Mouse (Mus musculus): Measurements from ENCODE around the gene Tmem50a. TPM values are rescaled to one million over a fixed set of nuclear protein-coding genes. Genes with fewer than 3 reads are reported as not detected.

Gene Tmem50a
- polyA plus RNA-seq, 1 experiment from 2014 or later, result 79.1 TPM

- H3K4me2 ChIP-seq (ENCODE audit: low read depth, low read length), result no peak overlapping the region
- 48% methylated on average over 27 of the region's 27 CpGs for WGBS (ENCODE audit: insufficient replicate concordance)
- H3K4me3 ChIP-seq (ENCODE audit: low read depth, low read length), result no peak overlapping the region
- H3K9ac ChIP-seq (ENCODE audit: low read depth, low read length), result no peak overlapping the region
- H3K27ac ChIP-seq (ENCODE audit: low read length), result no peak overlapping the region
- H3K27me3 ChIP-seq (ENCODE audit: control insufficient read depth, insufficient read depth, low read depth, low read length), result peaks cover 7% of the 10 kb centered on the region; the same call in 1 of the 2 replicates
- no peak for ATAC-seq (ENCODE audit: low read depth)
- H3K36me3 ChIP-seq (ENCODE audit: control insufficient read depth, insufficient read depth), result no peaks in the 10 kb centered on the region
- H3K4me1 ChIP-seq (ENCODE audit: control insufficient read depth, low read depth, low read length), result no peaks in the 10 kb centered on the region; the same call in 1 of the 2 replicates
- H3K9me3 ChIP-seq (replicated peaks; ENCODE audit: control insufficient read depth, low read length), result no peaks in the 10 kb centered on the region
These were observed 29.1 kb upstream of the Tmem50a start for GRCm38 (mm10) chr4:134943758-134944538.

GRCm38 (mm10) chr4:134939900-134940299 is 25.1 kb upstream of the Tmem50a start:
- Histone ChIP-seq H3K27ac (ENCODE audit: low read length) (no peak overlapping the region), H3K4me3 (ENCODE audit: low read depth, low read length) (no peak overlapping the region), H3K36me3 (ENCODE audit: control insufficient read depth, insufficient read depth) (peaks cover 27% of the 10 kb centered on the region), H3K4me1 (ENCODE audit: control insufficient read depth, low read depth, low read length) (no peaks in the 10 kb centered on the region), H3K9me3 (replicated peaks; ENCODE audit: control insufficient read depth, low read length) (no peaks in the 10 kb centered on the region), H3K4me2 (ENCODE audit: low read depth, low read length) (no peak overlapping the region), H3K9ac (ENCODE audit: low read depth, low read length) (no peak overlapping the region), H3K27me3 (ENCODE audit: control insufficient read depth, insufficient read depth, low read depth, low read length) (peaks cover 7% of the 10 kb centered on the region; the same call in 1 of the 2 replicates)
- ATAC-seq (ENCODE audit: low read depth), result no peak
- 60% methylated on average over 9 of the region's 9 CpGs for WGBS (ENCODE audit: insufficient replicate concordance)

- peaks cover 3% of the 10 kb centered on the region; the same call in 1 of the 2 replicates for H3K27me3 ChIP-seq (ENCODE audit: control insufficient read depth, insufficient read depth, low read depth, low read length)
- no peaks in the 10 kb centered on the region for H3K9me3 ChIP-seq (replicated peaks; ENCODE audit: control insufficient read depth, low read length)
- H3K4me1 ChIP-seq (ENCODE audit: control insufficient read depth, low read depth, low read length), result peaks cover under 1% of the 10 kb centered on the region; the same call in 1 of the 2 replicates
- H3K27ac ChIP-seq (ENCODE audit: low read length), result no peak overlapping the region
- no peak for ATAC-seq (ENCODE audit: low read depth)
- 72% methylated on average over 17 of the region's 17 CpGs for WGBS (ENCODE audit: insufficient replicate concordance)
- no peak overlapping the region for H3K4me3 ChIP-seq (ENCODE audit: low read depth, low read length)
- no peak overlapping the region for H3K4me2 ChIP-seq (ENCODE audit: low read depth, low read length)
- H3K36me3 ChIP-seq (ENCODE audit: control insufficient read depth, insufficient read depth), result peaks cover 51% of the 10 kb centered on the region
- no peak overlapping the region for H3K9ac ChIP-seq (ENCODE audit: low read depth, low read length)
These were observed 22.7 kb upstream of the Tmem50a start for GRCm38 (mm10) chr4:134937240-134938176.

DNA sequence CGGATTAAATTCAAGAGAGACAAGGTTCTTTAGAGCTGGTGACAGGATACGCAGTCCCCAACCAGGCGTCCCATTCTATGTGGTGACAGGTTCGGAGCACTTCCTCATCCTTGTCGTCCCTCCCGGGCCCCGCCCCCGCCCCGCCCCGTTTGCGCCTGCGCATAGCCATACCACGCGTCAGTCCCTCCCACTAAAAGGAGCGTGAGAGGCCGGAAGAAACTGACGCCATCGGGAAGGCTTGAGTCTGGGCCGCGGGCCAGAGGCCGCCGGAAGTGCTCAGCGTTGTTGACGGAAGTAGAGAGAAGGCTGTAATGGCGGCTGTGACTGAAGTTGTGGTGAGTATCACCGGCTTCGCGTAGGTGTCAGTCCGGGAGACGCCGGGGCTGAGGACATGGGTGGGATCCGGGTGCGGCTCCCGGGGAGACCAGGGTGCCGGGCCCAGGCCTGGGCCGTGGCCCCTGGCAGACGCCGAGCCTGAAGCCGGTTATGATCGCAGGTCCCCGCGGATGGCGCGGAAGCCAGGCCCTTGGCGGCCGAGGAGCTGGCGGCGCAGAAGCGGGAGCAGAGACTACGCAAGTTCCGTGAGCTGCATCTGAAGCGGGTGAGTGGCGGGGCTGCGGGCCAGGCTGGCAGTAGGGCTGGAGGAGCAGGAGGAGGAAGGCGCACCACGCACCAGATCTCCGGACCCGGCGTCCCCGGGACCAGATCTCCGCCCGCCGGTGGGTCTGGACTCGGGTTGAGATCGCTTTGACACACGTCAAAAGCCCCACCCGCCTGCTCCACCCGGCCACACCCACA is 16.1 kb upstream of the Tmem50a start, which contains the start of gene Syf2:
Gene Syf2 (plus strand): TSS at position 215 of the 798 bp plus-strand sequence.
- H3K9me3 ChIP-seq (replicated peaks; ENCODE audit: control insufficient read depth, low read length), result no peaks in the 10 kb centered on the region
- peaks cover 68% of the 10 kb centered on the region for H3K36me3 ChIP-seq (ENCODE audit: control insufficient read depth, insufficient read depth)
- H3K4me1 ChIP-seq (ENCODE audit: control insufficient read depth, low read depth, low read length), result peaks cover 35% of the 10 kb centered on the region
- H3K27ac ChIP-seq (ENCODE audit: low read length), result peak within 1 kb of the TSS; percentile 99
- H3K4me2 ChIP-seq (ENCODE audit: low read depth, low read length), result peak within 1 kb of the TSS; percentile 81
- no peaks in the 10 kb centered on the region for H3K27me3 ChIP-seq (ENCODE audit: control insufficient read depth, insufficient read depth, low read depth, low read length)
- WGBS (ENCODE audit: insufficient replicate concordance), result under 1% methylated on average over 68 of the region's 68 CpGs
- H3K9ac ChIP-seq (ENCODE audit: low read depth, low read length), result peak within 1 kb of the TSS; percentile 94
- peak; percentile 96 for ATAC-seq (ENCODE audit: low read depth)
- peak within 1 kb of the TSS; percentile 96 for H3K4me3 ChIP-seq (ENCODE audit: low read depth, low read length)

GRCm38 (mm10) chr4:134930190-134930589 is 15.4 kb upstream of the Tmem50a start:
- Histone ChIP-seq H3K27ac (ENCODE audit: low read length) (peak overlapping the region; percentile 99), H3K4me3 (ENCODE audit: low read depth, low read length) (peak overlapping the region; percentile 96), H3K36me3 (ENCODE audit: control insufficient read depth, insufficient read depth) (peaks cover 68% of the 10 kb centered on the region), H3K4me2 (ENCODE audit: low read depth, low read length) (peak overlapping the region; percentile 81), H3K9ac (ENCODE audit: low read depth, low read length) (peak overlapping the region; percentile 66), H3K27me3 (ENCODE audit: control insufficient read depth, insufficient read depth, low read depth, low read length) (no peaks in the 10 kb centered on the region), H3K4me1 (ENCODE audit: control insufficient read depth, low read depth, low read length) (peaks cover 42% of the 10 kb centered on the region), H3K9me3 (replicated peaks; ENCODE audit: control insufficient read depth, low read length) (no peaks in the 10 kb centered on the region)
- 25% methylated on average over 9 of the region's 9 CpGs for WGBS (ENCODE audit: insufficient replicate concordance)
- no peak for ATAC-seq (ENCODE audit: low read depth)

- 44% methylated on average over 4 of the region's 4 CpGs for WGBS (ENCODE audit: insufficient replicate concordance)
- no peak for ATAC-seq (ENCODE audit: low read depth)
- H3K4me1 ChIP-seq (ENCODE audit: control insufficient read depth, low read depth, low read length), result peaks cover 43% of the 10 kb centered on the region
- H3K9ac ChIP-seq (ENCODE audit: low read depth, low read length), result no peak overlapping the region
- H3K4me3 ChIP-seq (ENCODE audit: low read depth, low read length), result no peak overlapping the region
- peak overlapping the region; percentile 81; the same call in 1 of the 2 replicates for H3K4me2 ChIP-seq (ENCODE audit: low read depth, low read length)
- H3K9me3 ChIP-seq (replicated peaks; ENCODE audit: control insufficient read depth, low read length), result no peaks in the 10 kb centered on the region
- H3K27me3 ChIP-seq (ENCODE audit: control insufficient read depth, insufficient read depth, low read depth, low read length), result no peaks in the 10 kb centered on the region
- H3K27ac ChIP-seq (ENCODE audit: low read length), result peak overlapping the region; percentile 99
- H3K36me3 ChIP-seq (ENCODE audit: control insufficient read depth, insufficient read depth), result peaks cover 66% of the 10 kb centered on the region
These were observed 14.7 kb upstream of the Tmem50a start for GRCm38 (mm10) chr4:134929536-134929935.

GRCm38 (mm10) chr4:134928464-134928836 is 13.6 kb upstream of the Tmem50a start:
- no peaks in the 10 kb centered on the region for H3K9me3 ChIP-seq (replicated peaks; ENCODE audit: control insufficient read depth, low read length)
- H3K4me1 ChIP-seq (ENCODE audit: control insufficient read depth, low read depth, low read length), result peaks cover 43% of the 10 kb centered on the region
- peaks cover 60% of the 10 kb centered on the region for H3K36me3 ChIP-seq (ENCODE audit: control insufficient read depth, insufficient read depth)
- 65% methylated on average over 1 of the region's 1 CpGs for WGBS (ENCODE audit: insufficient replicate concordance)
- H3K27me3 ChIP-seq (ENCODE audit: control insufficient read depth, insufficient read depth, low read depth, low read length), result no peaks in the 10 kb centered on the region
- no peak overlapping the region for H3K4me3 ChIP-seq (ENCODE audit: low read depth, low read length)
- H3K9ac ChIP-seq (ENCODE audit: low read depth, low read length), result no peak overlapping the region
- no peak overlapping the region for H3K4me2 ChIP-seq (ENCODE audit: low read depth, low read length)
- ATAC-seq (ENCODE audit: low read depth), result no peak
- H3K27ac ChIP-seq (ENCODE audit: low read length), result peak overlapping the region; percentile 4; the same call in 1 of the 2 replicates

DNA sequence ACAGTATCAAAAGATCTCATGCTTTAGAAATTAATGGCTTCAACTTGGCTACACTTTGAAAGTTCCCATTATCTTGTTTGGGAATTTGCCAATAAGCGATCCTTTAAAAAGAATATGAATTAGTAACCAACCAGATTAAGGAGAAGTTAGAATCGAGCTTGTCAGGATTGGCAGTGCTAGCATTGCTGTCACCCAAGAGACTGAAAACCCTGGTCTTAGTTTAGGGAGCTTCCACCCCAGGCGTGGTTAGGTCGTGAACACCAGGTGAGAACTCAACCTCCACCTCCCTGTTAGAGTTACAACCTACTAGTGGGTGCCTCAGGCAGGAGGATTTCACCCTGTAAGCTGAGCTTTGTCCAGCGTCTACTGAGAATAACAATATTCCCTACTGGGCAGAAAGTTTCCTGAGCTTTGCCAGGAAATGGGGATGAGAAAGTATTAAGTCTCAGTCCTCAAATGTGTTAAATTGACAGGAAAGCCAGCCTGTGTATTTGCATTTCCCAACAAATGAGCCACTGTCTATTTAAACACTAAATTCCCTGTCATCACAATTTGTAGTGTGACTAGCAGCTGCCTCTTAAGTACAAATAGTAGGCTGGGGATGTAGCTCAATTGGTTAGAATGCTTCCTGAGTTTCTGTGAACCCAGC is 13.1 kb upstream of the Tmem50a start:
- Histone ChIP-seq H3K4me2 (ENCODE audit: low read depth, low read length) (no peak overlapping the region), H3K9ac (ENCODE audit: low read depth, low read length) (no peak overlapping the region), H3K9me3 (replicated peaks; ENCODE audit: control insufficient read depth, low read length) (no peaks in the 10 kb centered on the region), H3K36me3 (ENCODE audit: control insufficient read depth, insufficient read depth) (peaks cover 55% of the 10 kb centered on the region), H3K4me1 (ENCODE audit: control insufficient read depth, low read depth, low read length) (peaks cover 43% of the 10 kb centered on the region), H3K4me3 (ENCODE audit: low read depth, low read length) (no peak overlapping the region), H3K27me3 (ENCODE audit: control insufficient read depth, insufficient read depth, low read depth, low read length) (no peaks in the 10 kb centered on the region), H3K27ac (ENCODE audit: low read length) (no peak overlapping the region)
- ATAC-seq (ENCODE audit: low read depth), result no peak
- WGBS (ENCODE audit: insufficient replicate concordance), result 72% methylated on average over 5 of the region's 5 CpGs
